8 mouse cellular contexts compared by ENCODE assay signal in the genomic region with DNA sequence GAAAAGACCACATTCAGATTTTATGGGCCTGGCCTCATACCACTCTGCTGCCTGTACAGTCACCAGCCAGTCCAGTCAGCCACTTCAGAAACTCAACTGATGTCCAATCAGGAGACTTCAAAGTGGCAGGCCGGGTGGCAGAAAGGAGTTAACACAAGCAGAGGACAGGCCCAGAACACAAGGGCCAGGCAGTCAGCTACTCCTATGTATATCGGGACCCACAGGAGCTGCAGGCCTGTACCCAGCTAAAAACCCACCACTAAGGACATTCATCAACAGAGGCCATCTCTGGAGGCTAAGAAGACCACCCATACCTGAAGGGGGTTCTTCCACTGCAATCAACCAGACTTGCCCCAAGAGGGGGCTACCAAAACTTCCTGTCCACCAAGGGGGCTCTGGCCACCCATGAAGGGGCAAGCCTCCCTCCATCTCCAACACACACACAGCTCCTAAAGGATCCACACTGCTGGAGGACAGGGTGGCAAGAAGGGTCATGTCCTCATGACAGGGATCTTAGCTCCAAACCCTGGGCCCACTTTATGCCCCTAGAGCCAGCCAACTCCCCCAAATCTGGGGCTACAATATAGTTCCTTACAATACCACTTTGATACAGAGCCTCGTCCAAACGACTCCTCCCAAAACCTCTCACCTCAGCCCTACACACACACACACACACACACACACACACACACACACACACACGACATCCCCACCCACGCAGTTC. TPM values are rescaled to one million over a fixed set of nuclear protein-coding genes. Genes with fewer than 3 reads are reported as not detected.
DNase-seq lines count a peak whose midpoint lies in the region; ATAC-seq and TF ChIP-seq lines count a peak whose summit lies in the region.

No protein-coding gene starts in this region.

- H3K9ac ChIP-seq in hindbrain, embryonic 12.5 days, result peak overlapping the region; percentile 100

- no peaks in the 10 kb centered on the region for H3K9me3 ChIP-seq in hindbrain, embryonic 12.5 days (replicated peaks)

- TF ChIP-seq CTCF in lung, adult 2 months (IDR thresholded peaks at IDR 0.05; ENCODE audit: insufficient read depth, low read length), result no peak

- peaks cover 20% of the 10 kb centered on the region for H3K4me1 ChIP-seq in lung, adult 2 months (ENCODE audit: control insufficient read depth, insufficient read depth, low read length)
- peaks cover 58% of the 10 kb centered on the region for H3K4me1 ChIP-seq in hindbrain, embryonic 12.5 days

- no peak for ATAC-seq in hindbrain, embryonic 12.5 days (ENCODE audit: low FRiP score)

- no peaks in the 10 kb centered on the region for H3K27me3 ChIP-seq in hindbrain, embryonic 12.5 days

- WGBS in lung, adult 2 months, result 4% methylated on average over 6 of the region's 6 CpGs
- WGBS in hindbrain, embryonic 12.5 days, result 4% methylated on average over 6 of the region's 6 CpGs

- DNase-seq in lung, adult 2 months, result no peak
- no peak for DNase-seq in lung, adult 18-20 months
- DNase-seq in embryo, embryonic 10.5 days (ENCODE audit: low spot score), result peak; percentile 57
- DNase-seq in lung, postnatal 14 days, result peak; percentile 26
- DNase-seq in thymus, postnatal 25 days, result peak; percentile 33
- no peak for DNase-seq in left cerebral cortex, adult 18-20 months (ENCODE audit: low spot score in 2 of 2)
- no peak for DNase-seq in right cerebral cortex, postnatal 36 days (ENCODE audit: low spot score in 2 of 2)

- H3K36me3 ChIP-seq in hindbrain, embryonic 12.5 days, result no peaks in the 10 kb centered on the region; the same call in 1 of the 2 replicates

- peak overlapping the region; percentile 97 for H3K4me2 ChIP-seq in hindbrain, embryonic 12.5 days (replicated peaks)

- TF ChIP-seq POLR2A in lung, adult 2 months (IDR thresholded peaks at IDR 0.05; ENCODE audit: borderline replicate concordance, extremely low read depth, low read depth, low read length), result peak; percentile 14; the same call in 1 of the 2 replicates

- peak overlapping the region; percentile 98; the same call in 1 of the 2 replicates for H3K27ac ChIP-seq in hindbrain, embryonic 12.5 days

- H3K4me3 ChIP-seq in lung, adult 2 months (replicated peaks; ENCODE audit: extremely low read depth, low read depth, low read length), result peak overlapping the region; percentile 71
- H3K4me3 ChIP-seq in hindbrain, embryonic 12.5 days, result peak overlapping the region; percentile 85

RNA-seq across cellular contexts. Expression of a gene that starts 1.3 kb away (rescaled TPM):
- 43.8 and 48.8 TPM in 2 replicates for polyA plus RNA-seq in lung, adult 2 months (2012; rRNA removed)
- polyA plus RNA-seq in hindbrain, embryonic 12.5 days (2016; fragmentation: Nextera tagmentation; extraction: Ambion mirVana), result 44.3 and 44.7 TPM in 2 replicates
- 10 to 100 TPM; 23.6 to 27.3 TPM for total RNA-seq in left cerebral cortex, adult 18-20 months (2021)

RNA-seq across cellular contexts. Expression of a gene that starts 49.4 kb away (rescaled TPM):
- 0.34 and 0.58 TPM in 2 replicates for polyA plus RNA-seq in lung, adult 2 months (2012; rRNA removed)
- polyA plus RNA-seq in hindbrain, embryonic 12.5 days (2016; fragmentation: Nextera tagmentation; extraction: Ambion mirVana), result 0.50 and 0.79 TPM in 2 replicates
- total RNA-seq in left cerebral cortex, adult 18-20 months (2021), result under 1 TPM; 0.28 to 0.37 TPM

Comparison
In these comparisons a context has a peak if more than half of its experiments do, and no peak if none do; other contexts are left out.
1. DNase-seq: peak in embryo, embryonic 10.5 days (single experiment), lung, postnatal 14 days (single experiment) and thymus, postnatal 25 days (single experiment); none in lung, adult 2 months (single experiment), lung, adult 18-20 months (0 of 2), left cerebral cortex, adult 18-20 months (0 of 2) and right cerebral cortex, postnatal 36 days (0 of 2).